In genomic region chr8:71693166-71694041, GRCm38 (mm10) we compare ENCODE assay signal across 9 mouse cellular contexts. TPM values are rescaled to one million over a fixed set of nuclear protein-coding genes. Genes with fewer than 3 reads are reported as not detected.
DNase-seq lines count a peak whose midpoint lies in the region; ATAC-seq lines count a peak whose summit lies in the region.
"Had no signal": no experiment of that assay in that cellular context is flagged by ENCODE, and none has a peak within 500 bp of the region (broad histone marks: within the 10 kb centered on the region; RNA-seq: fewer than 3 reads in every experiment).

No protein-coding gene starts in this region.

- H3K4me3 ChIP-seq in heart, embryonic 14.5 days (ENCODE audit: control insufficient read depth in 1 of 2, insufficient read depth in 1 of 2, low read depth in 1 of 2, low read length in 2 of 2) = peak overlapping the region in 1 of 2 experiments; percentile 7; a peak in 1 of 4 replicates
- H3K4me3 ChIP-seq in hindbrain, embryonic 10.5 days = peak overlapping the region; percentile 14; the same call in 1 of the 2 replicates
- peak overlapping the region; percentile 15 for H3K4me3 ChIP-seq in midbrain, embryonic 12.5 days

- 14% methylated on average over 68 of the region's 68 CpGs for WGBS in heart, embryonic 14.5 days
- 10% methylated on average over 68 of the region's 68 CpGs for WGBS in hindbrain, embryonic 10.5 days
- 7% methylated on average over 68 of the region's 68 CpGs for WGBS in midbrain, embryonic 12.5 days

- peaks cover 0 to 5% of the 10 kb centered on the region in 2 experiments; a peak in 2 of 4 replicates for H3K4me1 ChIP-seq in heart, embryonic 14.5 days (ENCODE audit: control insufficient read depth in 2 of 2, insufficient read depth in 2 of 2, low read length in 2 of 2)
- H3K4me1 ChIP-seq in hindbrain, embryonic 10.5 days (replicated peaks) = peaks cover 18% of the 10 kb centered on the region
- H3K4me1 ChIP-seq in midbrain, embryonic 12.5 days = peaks cover 12% of the 10 kb centered on the region; the same call in 1 of the 2 replicates

- H3K9ac ChIP-seq in heart, embryonic 14.5 days (ENCODE audit: low read length) = no peak overlapping the region
- no peak overlapping the region for H3K9ac ChIP-seq in midbrain, embryonic 12.5 days (replicated peaks)

- no peak overlapping the region for H3K27ac ChIP-seq in heart, embryonic 14.5 days (replicated peaks in 1 of 2; ENCODE audit: control insufficient read depth in 1 of 2, insufficient read depth in 1 of 2, low read depth in 2 of 2, low read length in 2 of 2)
- no peak overlapping the region for H3K27ac ChIP-seq in hindbrain, embryonic 10.5 days
- H3K27ac ChIP-seq in midbrain, embryonic 12.5 days (replicated peaks) = no peak overlapping the region

- intact Hi-C loops in heart, postnatal 25 days (cut with DNase I) = no loop called here

- no peaks in the 10 kb centered on the region for H3K36me3 ChIP-seq in heart, embryonic 14.5 days (ENCODE audit: control insufficient read depth, insufficient read depth, low read length)
- H3K36me3 ChIP-seq in hindbrain, embryonic 10.5 days = no peaks in the 10 kb centered on the region
- no peaks in the 10 kb centered on the region for H3K36me3 ChIP-seq in midbrain, embryonic 12.5 days

- ATAC-seq in heart, embryonic 14.5 days (ENCODE audit: insufficient number of reproducible peaks, insufficient read depth, low FRiP score, low read depth) = no peak
- ATAC-seq in midbrain, embryonic 12.5 days (ENCODE audit: low FRiP score, low read depth) = no peak

- no peaks in the 10 kb centered on the region for H3K9me3 ChIP-seq in heart, embryonic 14.5 days (ENCODE audit: control insufficient read depth, low read length)
- no peaks in the 10 kb centered on the region; the same call in 1 of the 2 replicates for H3K9me3 ChIP-seq in hindbrain, embryonic 10.5 days
- no peaks in the 10 kb centered on the region for H3K9me3 ChIP-seq in midbrain, embryonic 12.5 days

- peaks cover 74% of the 10 kb centered on the region for H3K27me3 ChIP-seq in heart, embryonic 14.5 days (ENCODE audit: control insufficient read depth, insufficient read depth, low read length)
- H3K27me3 ChIP-seq in hindbrain, embryonic 10.5 days (ENCODE audit: insufficient read depth, poor library complexity, severe bottlenecking) = peaks cover 96% of the 10 kb centered on the region
- peaks cover 90% of the 10 kb centered on the region for H3K27me3 ChIP-seq in midbrain, embryonic 12.5 days

- peak overlapping the region; percentile 35 for H3K4me2 ChIP-seq in heart, embryonic 14.5 days (ENCODE audit: low read length)
- peak overlapping the region; percentile 21 for H3K4me2 ChIP-seq in midbrain, embryonic 12.5 days (replicated peaks)

- no peak for DNase-seq in heart, postnatal 25 days (ENCODE audit: low spot score)
- DNase-seq in ES-CJ7 (ENCODE audit: low read depth, low spot score) = peak; percentile 82
- DNase-seq in hindbrain, embryonic 10.5 days (ENCODE audit: low spot score) = no peak
- DNase-seq in urinary bladder, postnatal 25 days (ENCODE audit: low spot score) = no peak
- DNase-seq in natural killer cell, adult 2 months (ENCODE audit: low spot score in 2 of 2) = no peak
- no peak for DNase-seq in thymus, postnatal 10 days (ENCODE audit: low spot score in 2 of 2)

RNA-seq across cellular contexts. Expression of gene Insl3, which starts 4.4 kb away (rescaled TPM):
- polyA plus RNA-seq in heart, embryonic 14.5 days (2014; fragmentation: Nextera tagmentation; extraction: Ambion mirVana) = 2.4 and 2.7 TPM in 2 replicates
- 1 to 10 TPM; 4.0 to 4.8 TPM for total RNA-seq in heart, postnatal 25 days (2021)
- 0.37 and 0.58 TPM in 2 replicates for polyA plus RNA-seq in hindbrain, embryonic 10.5 days (2016; fragmentation: Nextera tagmentation; extraction: Ambion mirVana)
- polyA plus RNA-seq in midbrain, embryonic 12.5 days (2016; fragmentation: Nextera tagmentation; extraction: Ambion mirVana) = not detected in 2 replicates

RNA-seq across cellular contexts. Expression of gene B3gnt3, which starts 8.2 kb away (rescaled TPM):
- 3.0 and 3.1 TPM in 2 replicates for polyA plus RNA-seq in heart, embryonic 14.5 days (2014; fragmentation: Nextera tagmentation; extraction: Ambion mirVana)
- 1 to 10 TPM; 5.5 to 8.0 TPM for total RNA-seq in heart, postnatal 25 days (2021)
- polyA plus RNA-seq in hindbrain, embryonic 10.5 days (2016; fragmentation: Nextera tagmentation; extraction: Ambion mirVana) = 0.64 and 1.0 TPM in 2 replicates
- polyA plus RNA-seq in midbrain, embryonic 12.5 days (2016; fragmentation: Nextera tagmentation; extraction: Ambion mirVana) = 0.55 and 0.66 TPM in 2 replicates
- polyA plus RNA-seq: G1E had no signal

RNA-seq across cellular contexts. Expression of gene Jak3, which starts 17.3 kb away (rescaled TPM):
- 5.9 and 6.3 TPM in 2 replicates for polyA plus RNA-seq in heart, embryonic 14.5 days (2014; fragmentation: Nextera tagmentation; extraction: Ambion mirVana)
- 1 to 10 TPM; 7.8 to 8.5 TPM for total RNA-seq in heart, postnatal 25 days (2021)
- 3.2 and 3.6 TPM in 2 replicates for polyA plus RNA-seq in hindbrain, embryonic 10.5 days (2016; fragmentation: Nextera tagmentation; extraction: Ambion mirVana)
- polyA plus RNA-seq in midbrain, embryonic 12.5 days (2016; fragmentation: Nextera tagmentation; extraction: Ambion mirVana) = 3.3 and 3.4 TPM in 2 replicates

RNA-seq across cellular contexts. Expression of gene Unc13a, which starts 21.8 kb away (rescaled TPM):
- 0.38 and 0.89 TPM in 2 replicates for polyA plus RNA-seq in heart, embryonic 14.5 days (2014; fragmentation: Nextera tagmentation; extraction: Ambion mirVana)
- total RNA-seq in heart, postnatal 25 days (2021) = under 1 TPM; 0.73 to 0.83 TPM
- polyA plus RNA-seq in hindbrain, embryonic 10.5 days (2016; fragmentation: Nextera tagmentation; extraction: Ambion mirVana) = 4.4 and 8.4 TPM in 2 replicates
- polyA plus RNA-seq in midbrain, embryonic 12.5 days (2016; fragmentation: Nextera tagmentation; extraction: Ambion mirVana) = 12.8 and 16.9 TPM in 2 replicates

RNA-seq across cellular contexts. Expression of gene Fcho1, which starts 32.1 kb away (rescaled TPM):
- 0.61 and 1.4 TPM in 2 replicates for polyA plus RNA-seq in heart, embryonic 14.5 days (2014; fragmentation: Nextera tagmentation; extraction: Ambion mirVana)
- total RNA-seq in heart, postnatal 25 days (2021) = under 1 TPM; 0.59 to 0.83 TPM
- polyA plus RNA-seq in hindbrain, embryonic 10.5 days (2016; fragmentation: Nextera tagmentation; extraction: Ambion mirVana) = 16.7 and 26.9 TPM in 2 replicates
- 39.2 and 43.7 TPM in 2 replicates for polyA plus RNA-seq in midbrain, embryonic 12.5 days (2016; fragmentation: Nextera tagmentation; extraction: Ambion mirVana)
